Mouse (Mus musculus) kidney, postnatal 10 days (tissue): Measurements from ENCODE around the gene Tspan7.

Experiments used
- DNase-seq: peaks from one replicate; pipeline ENCODE4 v3.0.0; 2021; ENCODE audit warnings: mixed read lengths

Gene Tspan7

GRCm38 (mm10) chrX:10484872-10485569 lies at the start of gene Tspan7:
Tspan7 (plus strand) TSS chrX:10485158.
- DNase-seq: peak; percentile 82

- no peak for DNase-seq
Measured at GRCm38 (mm10) chrX:10449323-10449980, 35.5 kb upstream of the Tspan7 start.

GRCm38 (mm10) chrX:10450143-10451060 lies 34.6 kb upstream of the Tspan7 start:
- no peak for DNase-seq

- DNase-seq: no peak
Measured at GRCm38 (mm10) chrX:10453798-10454197, 31.2 kb upstream of the Tspan7 start.

- DNase-seq: no peak
Measured at GRCm38 (mm10) chrX:10457256-10457655, 27.7 kb upstream of the Tspan7 start.

- DNase-seq: no peak
Measured at GRCm38 (mm10) chrX:10477088-10477487, 7.9 kb upstream of the Tspan7 start.

- DNase-seq: no peak
Measured at GRCm38 (mm10) chrX:10479031-10479886, 5.7 kb upstream of the Tspan7 start.

- DNase-seq: no peak
Measured at GRCm38 (mm10) chrX:10479943-10480342, 5.0 kb upstream of the Tspan7 start.

- DNase-seq: peak; percentile 57
Measured at GRCm38 (mm10) chrX:10485664-10486211, 780 bp downstream of the Tspan7 start.

GRCm38 (mm10) chrX:10498580-10498979 lies 13.6 kb downstream of the Tspan7 start:
- no peak for DNase-seq

GRCm38 (mm10) chrX:10502616-10503015 lies 17.7 kb downstream of the Tspan7 start:
- no peak for DNase-seq

GRCm38 (mm10) chrX:10514417-10514816 lies 29.5 kb downstream of the Tspan7 start:
- no peak for DNase-seq

GRCm38 (mm10) chrX:10514971-10515370 lies 30.0 kb downstream of the Tspan7 start:
- DNase-seq: no peak

GRCm38 (mm10) chrX:10516448-10516847 lies 31.5 kb downstream of the Tspan7 start:
- no peak for DNase-seq

- DNase-seq: no peak
Measured at GRCm38 (mm10) chrX:10516925-10517324, 32.0 kb downstream of the Tspan7 start.

GRCm38 (mm10) chrX:10517756-10518155 lies 32.8 kb downstream of the Tspan7 start:
- DNase-seq: no peak

- no peak for DNase-seq
Measured at GRCm38 (mm10) chrX:10518510-10518909, 33.6 kb downstream of the Tspan7 start.

GRCm38 (mm10) chrX:10535450-10535849 lies 50.5 kb downstream of the Tspan7 start:
- DNase-seq: no peak

- DNase-seq: peak; percentile 43
Measured at GRCm38 (mm10) chrX:10539009-10539408, 54.1 kb downstream of the Tspan7 start.

GRCm38 (mm10) chrX:10539482-10540166 lies 54.7 kb downstream of the Tspan7 start:
- peak; percentile 53 for DNase-seq

GRCm38 (mm10) chrX:10546840-10547239 lies 61.9 kb downstream of the Tspan7 start:
- no peak for DNase-seq
